Mouse (Mus musculus): ENCODE data around the gene Gna14.

Gna14 gene

DNA sequence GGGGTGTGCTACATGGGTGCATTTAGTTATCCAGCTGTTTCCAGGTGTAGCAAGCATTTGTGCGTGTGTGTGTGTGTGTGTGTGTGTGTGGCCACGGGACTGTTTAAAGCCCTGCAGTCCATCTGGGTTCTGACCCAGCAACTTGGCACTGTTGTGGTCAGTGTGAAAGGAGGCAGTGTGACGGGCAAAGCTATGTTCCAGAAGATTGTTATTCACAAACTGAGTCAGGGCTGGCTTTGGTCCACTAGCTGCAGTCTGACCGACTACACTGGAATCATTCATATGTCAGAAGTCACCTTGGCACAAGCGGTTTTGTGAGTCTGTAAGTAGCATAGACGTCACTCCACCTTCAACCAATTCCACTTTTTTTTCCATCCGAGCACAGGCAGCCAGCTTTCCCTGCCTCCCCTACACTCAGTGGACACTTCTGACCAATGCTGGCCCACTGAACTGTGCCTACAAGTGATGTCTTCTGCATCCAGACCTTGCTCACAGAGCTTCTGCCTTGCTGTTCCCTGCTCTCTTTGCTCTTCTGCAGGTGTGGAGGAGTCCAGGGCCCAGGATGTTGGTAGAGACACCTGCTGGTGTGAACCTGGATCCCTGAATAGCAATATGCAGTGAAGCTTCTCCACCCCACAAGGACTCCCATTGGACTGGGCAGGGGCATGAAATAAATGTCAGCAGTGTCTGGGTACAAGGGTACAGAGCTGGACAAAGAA is 157.9 kb downstream of the Gna14 start:
- DNase-seq (ENCODE audit: low read depth, low spot score), result no peak

DNA sequence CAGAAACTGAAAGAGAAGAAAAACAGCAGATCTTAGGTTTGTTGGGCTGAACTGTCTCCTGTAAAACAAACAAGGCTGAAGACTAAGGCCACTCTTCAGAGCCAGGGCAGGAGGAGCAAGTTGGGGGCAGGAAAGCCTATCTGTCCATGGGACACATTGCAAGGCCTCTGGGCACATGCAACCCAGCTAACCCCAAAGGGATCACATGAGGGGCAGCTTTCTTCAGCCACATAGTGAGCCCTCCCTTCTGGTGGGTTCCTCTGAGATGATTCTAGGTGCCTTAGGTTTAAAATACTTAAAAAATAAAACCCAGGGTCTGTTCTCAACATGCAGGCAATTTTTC is 158.4 kb downstream of the Gna14 start:
- no peak for DNase-seq (ENCODE audit: low read depth, low spot score)

DNA sequence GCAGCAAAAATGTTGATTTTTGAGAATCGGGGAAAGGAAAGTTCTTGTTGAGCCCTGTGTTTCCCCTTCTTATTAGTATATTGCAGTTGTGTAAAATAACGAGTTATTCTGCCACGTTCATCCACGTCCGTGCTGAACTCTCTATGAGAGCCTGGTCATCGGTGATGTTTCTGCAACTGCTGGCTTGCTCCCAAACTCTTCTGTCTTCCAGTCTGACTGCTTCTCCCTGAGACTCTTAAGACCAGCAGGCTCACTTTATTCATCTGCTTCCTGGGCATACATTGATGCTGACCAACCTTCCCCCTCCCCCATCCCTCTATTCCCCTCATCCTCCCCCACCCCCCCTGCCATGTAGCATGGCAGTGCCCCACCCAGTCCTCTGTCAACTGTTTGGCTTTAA is 161.7 kb downstream of the Gna14 start:
- DNase-seq (ENCODE audit: low read depth, low spot score), result no peak

DNA sequence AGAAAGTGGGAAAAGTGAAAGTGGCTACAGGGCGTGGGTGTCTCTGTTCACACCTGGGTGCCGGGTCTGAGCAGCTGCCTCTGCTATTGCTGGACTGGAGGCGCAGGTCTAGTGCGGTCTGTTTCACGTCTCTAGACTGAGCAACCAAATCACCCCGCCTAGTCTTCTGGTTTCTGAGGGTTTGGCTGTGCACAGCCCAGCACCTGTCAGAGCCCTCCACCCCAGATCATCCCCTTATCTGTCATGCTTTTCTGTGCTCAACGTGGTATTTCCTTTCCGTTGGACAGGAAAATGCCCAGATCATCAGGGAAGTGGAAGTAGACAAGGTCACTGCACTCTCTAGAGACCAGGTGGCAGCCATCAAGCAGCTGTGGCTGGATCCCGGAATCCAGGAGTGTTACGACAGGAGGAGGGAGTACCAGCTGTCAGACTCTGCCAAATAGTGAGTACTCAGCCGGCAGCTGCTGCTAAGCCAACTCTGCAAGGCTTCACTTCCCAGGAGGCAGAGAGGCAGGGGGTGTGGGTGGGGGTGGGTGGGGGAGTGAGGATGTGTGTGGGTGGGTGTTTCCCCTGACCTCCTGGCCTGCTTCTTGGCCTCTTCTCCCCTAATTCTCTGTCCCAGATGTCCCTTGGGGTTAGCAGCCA is 163.2 kb downstream of the Gna14 start:
- no peak for DNase-seq (ENCODE audit: low read depth, low spot score)

DNA sequence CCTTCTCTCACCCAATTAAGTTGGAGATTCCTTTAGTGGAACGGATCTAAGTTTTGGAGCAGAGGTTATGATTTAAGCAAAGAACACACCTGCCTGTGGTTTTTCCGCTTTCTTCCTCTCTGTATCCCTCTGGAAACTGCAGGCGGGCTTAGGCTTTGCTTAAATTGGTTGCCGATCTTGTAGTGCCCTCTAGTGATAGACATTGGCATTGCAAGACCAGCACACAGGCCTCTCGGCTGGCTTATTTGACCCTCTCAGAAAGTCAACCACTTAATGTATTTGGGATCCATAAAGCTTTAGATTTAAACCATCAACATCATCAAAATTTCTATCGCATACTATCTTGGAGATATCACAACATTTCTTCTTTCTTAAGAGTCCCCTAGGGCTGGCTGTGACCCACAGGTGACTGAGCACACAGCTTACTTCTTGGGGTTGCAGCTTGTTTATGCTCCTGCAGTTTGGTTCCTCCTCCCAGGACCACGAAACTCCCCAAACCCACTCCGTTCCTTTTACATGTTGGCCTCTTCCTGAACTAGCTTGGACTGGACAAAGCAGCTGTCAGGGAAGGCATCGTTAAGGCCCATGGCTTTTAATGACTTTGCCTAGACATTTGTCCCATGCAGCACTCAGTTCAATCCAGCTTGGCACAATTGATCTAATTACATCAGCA is 163.9 kb downstream of the Gna14 start:
- peak; percentile 55 for DNase-seq (ENCODE audit: low read depth, low spot score)

DNA sequence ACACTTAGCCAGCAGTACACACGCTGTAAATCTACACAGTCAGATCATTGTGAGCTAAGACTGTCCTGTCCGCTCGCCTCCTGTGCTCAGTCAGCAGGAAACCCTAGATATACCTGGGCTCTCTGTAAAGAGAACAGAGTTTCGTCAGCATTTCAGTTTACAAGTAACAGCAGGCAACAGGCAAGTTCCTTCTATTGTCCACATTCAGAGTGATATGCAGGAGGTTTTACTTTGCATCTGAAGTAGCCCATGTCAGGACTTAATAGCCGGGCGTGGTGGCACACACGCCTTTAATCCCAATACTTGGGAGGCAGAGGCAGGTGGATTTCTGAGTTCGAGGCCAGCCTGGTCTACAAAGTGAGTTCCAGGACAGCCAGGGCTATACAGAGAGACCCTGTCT is 166.5 kb downstream of the Gna14 start:
- no peak for DNase-seq (ENCODE audit: low read depth, low spot score)

DNA sequence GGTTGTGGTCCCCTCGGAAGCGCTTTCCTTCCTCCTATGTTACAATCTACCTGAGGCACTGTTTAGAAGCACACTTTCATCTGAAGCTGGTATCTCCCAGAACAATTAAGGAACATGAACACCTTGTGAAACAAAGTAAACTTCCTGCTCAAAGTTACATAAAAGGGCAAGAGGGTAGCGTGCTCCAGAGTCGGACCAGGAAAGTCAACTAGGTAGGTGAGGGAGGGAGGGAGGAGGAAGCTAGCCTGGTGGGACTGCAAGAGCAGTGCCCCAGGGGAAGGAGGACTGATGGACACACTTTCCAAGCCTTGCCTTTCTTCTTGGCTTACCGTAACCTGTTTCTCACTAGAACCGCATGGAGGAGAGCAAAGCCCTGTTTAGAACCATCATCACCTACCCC is 172.1 kb downstream of the Gna14 start:
- no peak for DNase-seq (ENCODE audit: low read depth, low spot score)

DNA sequence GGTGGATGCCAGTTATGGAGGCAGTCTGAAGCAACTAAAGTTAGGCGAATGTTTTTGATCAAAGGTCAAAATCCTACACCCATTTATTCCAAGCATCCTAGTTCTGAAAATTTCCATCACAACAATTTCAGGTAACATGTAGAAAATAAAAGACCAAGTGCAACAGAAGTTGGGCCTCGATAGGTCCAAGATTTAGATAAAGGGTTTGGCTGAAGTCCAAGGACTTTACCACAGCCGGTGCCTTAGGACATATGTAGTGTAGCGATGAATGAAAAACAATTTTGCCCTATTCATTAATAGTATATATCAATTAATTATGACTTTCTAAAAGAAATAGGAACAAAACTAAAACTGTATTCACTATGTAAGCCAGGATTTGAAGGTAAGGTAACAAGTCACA is 187.6 kb downstream of the Gna14 start:
- no peak for DNase-seq (ENCODE audit: low read depth, low spot score)

DNA sequence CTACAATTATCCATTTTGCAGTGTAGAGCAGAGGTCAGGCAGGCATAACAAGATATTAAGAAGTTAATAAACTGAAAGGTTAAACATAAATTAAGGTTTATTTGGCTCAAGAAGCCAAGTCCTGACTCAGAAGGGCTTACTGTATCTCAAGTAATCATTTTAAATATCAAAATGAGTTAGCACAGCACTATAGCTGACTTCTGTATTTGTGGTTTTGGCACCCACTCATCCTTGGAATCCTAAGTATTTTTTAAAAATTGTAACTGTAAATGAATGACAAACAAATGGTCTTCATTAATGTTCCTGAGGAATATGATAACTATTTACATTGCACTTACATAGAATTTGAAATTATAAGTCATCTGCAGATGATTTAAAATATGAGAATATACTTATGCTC is 189.4 kb downstream of the Gna14 start:
- no peak for DNase-seq (ENCODE audit: low read depth, low spot score)

DNA sequence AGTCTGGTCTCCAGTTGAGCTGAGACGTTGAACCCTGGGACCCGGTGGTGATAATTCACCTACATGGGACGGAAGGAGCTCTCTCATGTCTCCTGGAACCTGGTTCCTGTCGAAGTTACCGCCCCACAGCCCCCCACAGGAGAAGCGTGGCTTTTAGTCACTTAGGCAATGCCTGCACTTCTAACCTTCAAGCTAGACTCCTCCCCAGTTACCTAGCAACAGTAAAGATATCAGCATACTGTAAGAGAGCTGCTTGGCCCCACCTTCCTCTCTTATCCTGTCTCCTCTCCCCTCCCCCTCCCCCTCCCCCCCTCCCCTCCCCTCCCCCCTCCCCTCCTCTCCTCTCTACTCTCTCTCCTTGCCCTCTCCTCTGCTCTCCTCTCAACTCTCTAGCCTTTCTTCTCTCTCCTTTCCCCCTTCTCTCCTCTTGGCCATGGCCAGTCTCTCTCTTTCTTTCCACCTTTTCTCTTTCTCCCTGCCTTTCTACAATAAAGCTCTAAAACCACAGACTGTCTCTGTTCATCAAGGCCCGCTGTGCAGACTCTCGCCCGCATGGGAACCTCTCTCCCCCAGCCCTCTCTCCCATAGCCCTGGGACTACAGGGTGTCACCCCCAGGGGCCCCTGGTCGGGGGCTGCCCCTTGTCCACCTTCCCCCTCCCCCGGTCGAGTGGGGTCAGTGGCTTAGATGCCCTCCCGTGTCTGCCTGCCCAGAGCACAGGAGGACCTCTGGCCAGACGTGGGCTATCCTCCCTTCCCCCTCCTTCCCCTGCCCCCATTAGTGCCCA is 190.2 kb downstream of the Gna14 start:
- no peak for DNase-seq (ENCODE audit: low read depth, low spot score)

Measured in CD4-positive helper T cell, adult 2 months (primary cell).